10 mouse cellular contexts compared by ENCODE assay signal in genomic region chr5:120590356-120591010, GRCm38 (mm10). TPM values are rescaled to one million over a fixed set of nuclear protein-coding genes. Genes with fewer than 3 reads are reported as not detected.
DNase-seq lines count a peak whose midpoint lies in the region; ATAC-seq and TF ChIP-seq lines count a peak whose summit lies in the region.
"Had no signal": no experiment of that assay in that cellular context is flagged by ENCODE, and none has a peak within 500 bp of the region (broad histone marks: within the 10 kb centered on the region; RNA-seq: fewer than 3 reads in every experiment).

No protein-coding gene starts in this region.

- TF ChIP-seq EP300 in lung, postnatal 0 days (IDR thresholded peaks at IDR 0.05) = no peak

- no peaks in the 10 kb centered on the region for H3K9me3 ChIP-seq in lung, postnatal 0 days (ENCODE audit: low read length)
- no peaks in the 10 kb centered on the region for H3K9me3 ChIP-seq in ES-E14 (ENCODE audit: control insufficient read depth, insufficient read depth, low read depth, low read length)
- peaks cover 3% of the 10 kb centered on the region for H3K9me3 ChIP-seq in liver, embryonic 13.5 days (replicated peaks)
- H3K9me3 ChIP-seq: intestine, embryonic 15.5 days had no signal

- WGBS in lung, postnatal 0 days = 72% methylated on average over 16 of the region's 16 CpGs
- 68% methylated on average over 16 of the region's 16 CpGs for WGBS in liver, embryonic 13.5 days (ENCODE audit: insufficient replicate concordance)

- H3K27me3 ChIP-seq in lung, postnatal 0 days (replicated peaks; ENCODE audit: insufficient read depth, low read length) = no peaks in the 10 kb centered on the region
- H3K27me3 ChIP-seq in liver, embryonic 13.5 days = no peaks in the 10 kb centered on the region
- H3K27me3 ChIP-seq: intestine, embryonic 15.5 days had no signal

- no peak overlapping the region for H3K9ac ChIP-seq in lung, postnatal 0 days (replicated peaks; ENCODE audit: low read depth)
- H3K9ac ChIP-seq in ES-E14 (ENCODE audit: insufficient read depth, low read depth, low read length, poor library complexity, severe bottlenecking) = no peak overlapping the region
- no peak overlapping the region for H3K9ac ChIP-seq in liver, embryonic 13.5 days
- H3K9ac ChIP-seq: intestine, embryonic 15.5 days had no signal

- no peaks in the 10 kb centered on the region for H3K36me3 ChIP-seq in lung, postnatal 0 days (ENCODE audit: insufficient read depth, low read length)
- no peaks in the 10 kb centered on the region for H3K36me3 ChIP-seq in ES-E14 (ENCODE audit: control insufficient read depth, insufficient read depth, low read length, poor library complexity, severe bottlenecking)
- H3K36me3 ChIP-seq in liver, embryonic 13.5 days = peaks cover under 1% of the 10 kb centered on the region; the same call in 1 of the 2 replicates
- H3K36me3 ChIP-seq: intestine, embryonic 15.5 days had no signal

- no peak overlapping the region for H3K4me3 ChIP-seq in lung, postnatal 0 days (ENCODE audit: low read depth, low read length)
- no peak overlapping the region for H3K4me3 ChIP-seq in ES-E14 (ENCODE audit: insufficient read depth in 1 of 2, low read depth in 1 of 2, low read length in 2 of 2, poor library complexity in 1 of 2, severe bottlenecking in 1 of 2)
- H3K4me3 ChIP-seq in liver, embryonic 13.5 days (replicated peaks) = no peak overlapping the region
- H3K4me3 ChIP-seq: intestine, embryonic 15.5 days had no signal

- in situ Hi-C loops in ES-E14 (cut with MboI; ENCODE audit: low sequenced_read_pairs in 2 of 2, unreplicated experiment in 2 of 2) = no loop called here

- H3K27ac ChIP-seq in lung, postnatal 0 days (ENCODE audit: low read length) = no peak overlapping the region
- no peak overlapping the region for H3K27ac ChIP-seq in ES-E14 (ENCODE audit: insufficient read depth, low read depth, low read length, poor library complexity, severe bottlenecking)
- H3K27ac ChIP-seq in liver, embryonic 13.5 days = peak overlapping the region; percentile 35
- H3K27ac ChIP-seq: intestine, embryonic 15.5 days had no signal

- peaks cover 11% of the 10 kb centered on the region; the same call in 1 of the 2 replicates for H3K4me1 ChIP-seq in lung, postnatal 0 days (ENCODE audit: insufficient read depth, low read depth, low read length)
- peaks cover 0 to 11% of the 10 kb centered on the region in 2 experiments; a peak in 2 of 4 replicates for H3K4me1 ChIP-seq in ES-E14 (ENCODE audit: control insufficient read depth in 2 of 2, insufficient read depth in 2 of 2, low read length in 2 of 2, poor library complexity in 1 of 2)
- peaks cover 53% of the 10 kb centered on the region for H3K4me1 ChIP-seq in liver, embryonic 13.5 days (replicated peaks)

- TF ChIP-seq CTCF in lung, postnatal 0 days (IDR thresholded peaks at IDR 0.05) = peak; percentile 67

- ATAC-seq in lung, postnatal 0 days = no peak
- ATAC-seq in liver, embryonic 13.5 days (ENCODE audit: low read depth) = no peak
- no peak for ATAC-seq in erythroid progenitor cell, adult 5-6 weeks (replicated peaks; ENCODE audit: low FRiP score, poor library complexity, severe bottlenecking)
- ATAC-seq: intestine, embryonic 15.5 days had no signal

- no peak overlapping the region for H3K4me2 ChIP-seq in lung, postnatal 0 days (replicated peaks; ENCODE audit: low read depth, low read length)
- H3K4me2 ChIP-seq in liver, embryonic 13.5 days = no peak overlapping the region
- H3K4me2 ChIP-seq: intestine, embryonic 15.5 days had no signal

- DNase-seq in embryo, embryonic 11 days = peak; percentile 38
- DNase-seq in embryo, embryonic 9.5 days (ENCODE audit: extremely low spot score) = no peak
- DNase-seq in lung, postnatal 0 days (ENCODE audit: low spot score) = no peak
- no peak for DNase-seq in lung, postnatal 14 days
- peak; percentile 87 for DNase-seq in ES-E14 (ENCODE audit: low read depth, low spot score)
- peak; percentile 60 for DNase-seq in liver, embryonic 13.5 days
- no peak for DNase-seq in cerebellum, adult 11 months

TF ChIP-seq in ES-E14, 5 proteins besides CTCF, POLR2A, EP300 and RAD21:
- TF ChIP-seq CHD2 (IDR thresholded peaks at IDR 0.05; ENCODE audit: low read depth, low read length) (no peak), HCFC1 (IDR thresholded peaks at IDR 0.05; ENCODE audit: borderline replicate concordance, insufficient read depth, low read length) (0 out of 2 replicates have a peak, but pooled peaks have one; percentile 30)

RNA-seq across cellular contexts. Expression of gene Iqcd, which starts 1.7 kb away (rescaled TPM):
- polyA plus RNA-seq in lung, postnatal 0 days (2015; fragmentation: Nextera tagmentation; extraction: Ambion mirVana) = 1.7 and 2.0 TPM in 2 replicates
- total RNA-seq in ES-E14 (2012; rRNA removed) = 0.16 TPM in 1 of 2 replicates, not detected in the other
- polyA plus RNA-seq in liver, embryonic 13.5 days (2015; fragmentation: Nextera tagmentation; extraction: Ambion mirVana) = 1.8 and 1.9 TPM in 2 replicates
- total RNA-seq in erythroid progenitor cell, adult 5-6 weeks (2015; ENCODE audit: low replicate concordance) = 2.5 TPM in 1 of 2 replicates, not detected in the other
- total RNA-seq in erythroid progenitor cell, adult 5-6 weeks (2017; ENCODE audit: low replicate concordance) = 3.1 and 3.3 TPM in 2 replicates

RNA-seq across cellular contexts. Expression of gene Tpcn1, which starts 2.0 kb away (rescaled TPM):
- 17.5 and 19.7 TPM in 2 replicates for polyA plus RNA-seq in lung, postnatal 0 days (2015; fragmentation: Nextera tagmentation; extraction: Ambion mirVana)
- total RNA-seq in ES-E14 (2012; rRNA removed) = 14.2 and 14.9 TPM in 2 replicates
- 21.4 and 22.7 TPM in 2 replicates for polyA plus RNA-seq in liver, embryonic 13.5 days (2015; fragmentation: Nextera tagmentation; extraction: Ambion mirVana)
- 107 and 136 TPM in 2 replicates for total RNA-seq in erythroid progenitor cell, adult 5-6 weeks (2015; ENCODE audit: low replicate concordance)
- total RNA-seq in erythroid progenitor cell, adult 5-6 weeks (2017; ENCODE audit: low replicate concordance) = 57.0 and 72.9 TPM in 2 replicates

RNA-seq across cellular contexts. Expression of gene Rita1, which starts 21.9 kb away (rescaled TPM):
- 9.9 and 10.0 TPM in 2 replicates for polyA plus RNA-seq in lung, postnatal 0 days (2015; fragmentation: Nextera tagmentation; extraction: Ambion mirVana)
- 20.6 and 23.7 TPM in 2 replicates for total RNA-seq in ES-E14 (2012; rRNA removed)
- 5.7 and 6.5 TPM in 2 replicates for polyA plus RNA-seq in liver, embryonic 13.5 days (2015; fragmentation: Nextera tagmentation; extraction: Ambion mirVana)
- 0.72 TPM in 1 of 2 replicates, not detected in the other for total RNA-seq in erythroid progenitor cell, adult 5-6 weeks (2015; ENCODE audit: low replicate concordance)
- 3.9 TPM in 1 of 2 replicates, not detected in the other for total RNA-seq in erythroid progenitor cell, adult 5-6 weeks (2017; ENCODE audit: low replicate concordance)

RNA-seq across cellular contexts. Expression of gene Ddx54, which starts 22.1 kb away (rescaled TPM):
- polyA plus RNA-seq in lung, postnatal 0 days (2015; fragmentation: Nextera tagmentation; extraction: Ambion mirVana) = 24.9 and 25.4 TPM in 2 replicates
- total RNA-seq in ES-E14 (2012; rRNA removed) = 90.7 and 108 TPM in 2 replicates
- polyA plus RNA-seq in liver, embryonic 13.5 days (2015; fragmentation: Nextera tagmentation; extraction: Ambion mirVana) = 22.9 and 26.0 TPM in 2 replicates
- total RNA-seq in erythroid progenitor cell, adult 5-6 weeks (2015; ENCODE audit: low replicate concordance) = 1.1 and 1.3 TPM in 2 replicates
- total RNA-seq in erythroid progenitor cell, adult 5-6 weeks (2017; ENCODE audit: low replicate concordance) = 6.4 and 8.1 TPM in 2 replicates

RNA-seq across cellular contexts. Expression of gene Cfap73, which starts 43.6 kb away (rescaled TPM):
- 1.3 and 2.0 TPM in 2 replicates for polyA plus RNA-seq in lung, postnatal 0 days (2015; fragmentation: Nextera tagmentation; extraction: Ambion mirVana)
- total RNA-seq in ES-E14 (2012; rRNA removed) = not detected in 2 replicates
- not detected in 2 replicates for polyA plus RNA-seq in liver, embryonic 13.5 days (2015; fragmentation: Nextera tagmentation; extraction: Ambion mirVana)
- not detected in 2 replicates for total RNA-seq in erythroid progenitor cell, adult 5-6 weeks (2015; ENCODE audit: low replicate concordance)
- not detected in 2 replicates for total RNA-seq in erythroid progenitor cell, adult 5-6 weeks (2017; ENCODE audit: low replicate concordance)
- total RNA-seq: megakaryocyte, adult 5-6 weeks had no signal
- polyA plus RNA-seq: intestine, embryonic 15.5 days had no signal

Comparison
In these comparisons a context has a peak if more than half of its experiments do, and no peak if none do; other contexts are left out.
1. DNase-seq: peak in embryo, embryonic 11 days (single experiment), ES-E14 (single experiment) and liver, embryonic 13.5 days (single experiment); none in embryo, embryonic 9.5 days (single experiment), lung, postnatal 0 days (single experiment), lung, postnatal 14 days (single experiment) and cerebellum, adult 11 months (single experiment).